ENCODE assay signal across 13 mouse cellular contexts in the genomic region with DNA sequence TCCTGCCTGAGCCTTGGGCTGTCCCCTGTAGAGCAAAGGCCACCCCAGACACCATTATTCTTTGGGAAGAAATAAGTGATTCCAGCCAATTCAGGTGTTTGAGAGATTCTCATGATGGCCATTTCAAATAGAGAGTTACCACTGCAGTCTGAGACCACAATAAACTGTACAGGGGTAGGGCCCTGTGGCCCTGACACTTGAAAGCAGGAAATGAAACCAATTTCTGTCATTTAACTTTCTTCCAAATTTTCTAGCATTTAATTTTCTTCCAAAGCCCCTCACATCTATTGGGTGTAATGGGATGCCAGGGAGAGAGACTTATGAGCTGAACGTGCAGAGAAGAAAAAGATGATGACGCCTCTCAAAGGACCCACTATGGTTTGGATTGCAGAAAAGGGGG.
"Had no signal": no experiment of that assay in that cellular context is flagged by ENCODE, and none has a peak within 500 bp of the region (broad histone marks: within the 10 kb centered on the region; RNA-seq: fewer than 3 reads in every experiment).

No protein-coding gene starts in this region.

- H3K27ac ChIP-seq: midbrain, embryonic 10.5 days; midbrain, embryonic 13.5 days; midbrain, embryonic 15.5 days; neural tube, embryonic 12.5 days; stomach, embryonic 15.5 days; stomach, postnatal 0 days had no signal

- H3K4me3 ChIP-seq: midbrain, embryonic 10.5 days; midbrain, embryonic 13.5 days; midbrain, embryonic 15.5 days; neural tube, embryonic 12.5 days; stomach, embryonic 15.5 days had no signal

- H3K4me2 ChIP-seq: lung, embryonic 14.5 days; midbrain, embryonic 13.5 days; midbrain, embryonic 15.5 days; neural tube, embryonic 12.5 days; stomach, embryonic 15.5 days had no signal

- H3K4me1 ChIP-seq: midbrain, embryonic 10.5 days; midbrain, embryonic 13.5 days; midbrain, embryonic 15.5 days; neural tube, embryonic 12.5 days; stomach, embryonic 15.5 days had no signal

- DNase-seq: lung, embryonic 14.5 days; lung, postnatal 10 days; lung, postnatal 4 days; right cerebral cortex, postnatal 14 days; thymus, adult 2 months; thymus, postnatal 25 days; thymus, postnatal 4 days had no signal

- ATAC-seq: midbrain, embryonic 13.5 days; midbrain, embryonic 15.5 days had no signal

- H3K9ac ChIP-seq: lung, embryonic 14.5 days; midbrain, embryonic 13.5 days; midbrain, embryonic 15.5 days; neural tube, embryonic 12.5 days; stomach, embryonic 15.5 days had no signal

- H3K9me3 ChIP-seq: midbrain, embryonic 10.5 days; midbrain, embryonic 13.5 days; midbrain, embryonic 15.5 days; neural tube, embryonic 12.5 days; stomach, embryonic 15.5 days had no signal

- H3K36me3 ChIP-seq: midbrain, embryonic 10.5 days; midbrain, embryonic 13.5 days; midbrain, embryonic 15.5 days; neural tube, embryonic 12.5 days; stomach, embryonic 15.5 days had no signal

- H3K27me3 ChIP-seq: midbrain, embryonic 13.5 days; midbrain, embryonic 15.5 days; neural tube, embryonic 12.5 days; stomach, embryonic 15.5 days had no signal
